Mouse (Mus musculus): ENCODE data around the gene Ppp1r9a.

GRCm38 (mm10) chr6:5113734-5114133 is 211.0 kb downstream of the Ppp1r9a start:
- TF ChIP-seq CTCF (conservative IDR thresholded peaks at IDR 0.05; ENCODE audit: low read length) (no peak), NANOG (IDR thresholded peaks at IDR 0.05; ENCODE audit: borderline replicate concordance, low read length) (no peak)

Data from E14TG2a.4 (cell line).